Mouse (Mus musculus): ENCODE data around the gene Pdxk. TPM values are rescaled to one million over a fixed set of nuclear protein-coding genes. Genes with fewer than 3 reads are reported as not detected.
A peak's percentile ranks its signal among the peaks of the same experiment; 100 is the strongest.

The Pdxk gene
- polyA plus RNA-seq, 1 experiment from 2014 or later = 209 TPM

DNA sequence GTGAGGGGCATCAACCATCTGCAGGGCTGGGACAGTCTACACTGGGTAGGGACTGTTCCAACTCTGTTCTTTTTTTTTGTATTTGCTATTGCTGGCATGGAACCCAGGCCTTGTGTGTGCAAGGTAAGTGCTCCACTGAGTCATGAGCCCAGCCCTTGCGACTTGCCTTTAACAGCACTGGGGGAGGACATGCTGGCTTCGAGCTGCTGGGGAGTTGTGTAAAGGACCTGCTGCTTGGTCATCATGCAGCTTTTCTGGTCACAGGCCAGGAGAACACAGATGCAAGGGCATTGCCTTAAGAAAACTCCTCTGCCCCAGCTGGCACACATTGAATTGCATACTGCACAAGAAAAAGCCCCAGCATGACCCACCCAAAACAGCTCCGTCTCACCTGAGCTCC lies 22.5 kb downstream of the Pdxk start:
- Histone ChIP-seq H3K27ac (no peak overlapping the region), H3K79me2 (ENCODE audit: inconsistent target) (peaks cover 7% of the 10 kb centered on the region; the same call in 1 of the 2 replicates), H3K36me3 (ENCODE audit: inconsistent target) (peaks cover 80% of the 10 kb centered on the region), H3K4me3 (ENCODE audit: inconsistent target) (no peak overlapping the region)
- WGBS (ENCODE audit: missing documents) = 86% methylated on average over 2 of the region's 3 CpGs

DNA sequence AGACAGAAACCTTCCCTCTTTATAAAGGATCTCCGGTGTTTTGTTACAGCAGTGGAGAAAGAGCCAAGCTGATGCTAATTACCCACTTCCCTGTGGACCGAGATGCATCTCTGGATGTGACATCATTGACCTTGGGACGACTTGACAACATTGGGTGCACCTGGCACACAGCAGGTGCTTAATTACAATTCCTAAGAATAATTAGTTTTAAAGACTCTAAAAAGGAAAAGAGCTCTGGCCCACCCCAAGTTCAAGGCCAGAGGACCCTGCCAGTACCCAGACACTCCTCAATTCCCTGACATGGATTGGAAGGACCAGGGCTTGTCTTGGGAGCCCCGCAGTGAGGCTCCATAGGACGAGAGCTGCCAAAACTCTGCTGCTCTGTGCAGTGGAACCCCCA lies 23.2 kb downstream of the Pdxk start:
- 94% methylated on average over 5 of the region's 5 CpGs for WGBS (ENCODE audit: missing documents)

DNA sequence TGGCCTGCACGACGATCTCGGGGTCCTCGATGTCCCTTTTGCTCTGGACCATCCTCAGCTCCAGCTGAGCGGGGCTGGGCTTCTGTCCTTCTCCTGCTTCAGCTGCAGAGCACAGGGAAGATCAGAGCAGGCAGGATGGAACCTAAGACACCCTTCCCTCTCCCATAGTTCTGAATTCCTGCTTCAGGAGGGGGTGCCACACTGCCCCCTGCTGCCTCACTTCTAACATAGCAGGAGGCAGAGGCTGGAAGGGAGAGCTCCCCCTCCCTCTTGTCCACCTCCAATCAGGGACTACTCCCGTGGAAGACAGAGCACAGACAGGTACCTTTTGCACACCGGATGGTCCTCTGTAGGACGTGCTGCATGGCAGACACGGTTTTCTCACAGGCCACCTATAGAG lies 24.0 kb downstream of the Pdxk start:
- H3K4me3 ChIP-seq (ENCODE audit: inconsistent target) = no peak overlapping the region
- H3K36me3 ChIP-seq (ENCODE audit: inconsistent target) = peaks cover 66% of the 10 kb centered on the region
- H3K27ac ChIP-seq = no peak overlapping the region
- no peaks in the 10 kb centered on the region; the same call in 1 of the 2 replicates for H3K79me2 ChIP-seq (ENCODE audit: inconsistent target)
- 85% methylated on average over 9 of the region's 9 CpGs for WGBS (ENCODE audit: missing documents)

More for the DNA sequence above, 23.2 kb downstream of the Pdxk start:
- Histone ChIP-seq H3K36me3 (ENCODE audit: inconsistent target) (peaks cover 74% of the 10 kb centered on the region), H3K4me3 (ENCODE audit: inconsistent target) (no peak overlapping the region), H3K79me2 (ENCODE audit: inconsistent target) (peaks cover 6% of the 10 kb centered on the region; the same call in 1 of the 2 replicates), H3K27ac (no peak overlapping the region)

DNA sequence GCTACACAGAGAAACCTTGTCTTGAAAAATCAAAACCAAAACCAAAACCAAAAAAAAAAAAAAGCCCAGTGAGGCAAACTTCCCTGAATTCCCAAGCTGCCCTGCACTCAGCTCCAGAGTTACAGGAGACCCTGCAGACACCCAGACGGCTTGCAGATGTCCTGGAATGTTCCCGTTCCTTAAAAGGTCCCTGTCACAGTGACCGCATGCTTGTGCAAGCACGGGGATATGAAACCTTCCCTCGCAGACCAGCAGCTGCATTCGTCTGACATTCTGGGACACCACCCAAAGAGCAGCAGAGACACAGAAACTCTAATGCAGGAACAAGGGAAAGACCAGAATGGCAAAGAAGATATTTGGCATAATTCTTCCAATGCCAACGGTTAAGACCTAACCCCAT lies 24.8 kb downstream of the Pdxk start:
- WGBS (ENCODE audit: missing documents) = 45% methylated on average over 7 of the region's 7 CpGs
- no peak overlapping the region for H3K27ac ChIP-seq
- H3K79me2 ChIP-seq (ENCODE audit: inconsistent target) = no peaks in the 10 kb centered on the region; the same call in 1 of the 2 replicates
- H3K36me3 ChIP-seq (ENCODE audit: inconsistent target) = peaks cover 58% of the 10 kb centered on the region
- H3K4me3 ChIP-seq (ENCODE audit: inconsistent target) = no peak overlapping the region

DNA sequence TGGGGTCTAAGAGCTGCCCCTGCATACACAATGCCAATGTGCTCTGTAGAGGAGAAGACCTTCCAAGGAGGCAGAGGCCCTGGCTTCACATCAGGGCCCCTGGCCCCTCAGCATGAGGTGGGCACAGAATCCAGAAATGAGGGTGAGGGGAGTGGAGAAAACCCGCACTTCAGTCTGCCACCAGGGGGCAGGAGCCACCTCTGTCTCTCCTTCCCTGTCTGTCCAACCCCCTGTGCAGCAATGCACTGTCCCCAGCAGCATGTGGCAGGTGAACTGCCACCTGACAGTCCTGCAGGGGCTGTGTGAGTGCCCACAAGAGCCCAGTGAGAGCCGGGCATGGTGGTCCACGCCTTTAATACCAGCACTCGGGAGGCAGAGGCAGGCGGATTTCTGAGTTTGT lies 25.2 kb downstream of the Pdxk start:
- no peak overlapping the region for H3K4me3 ChIP-seq (ENCODE audit: inconsistent target)
- H3K36me3 ChIP-seq (ENCODE audit: inconsistent target) = peaks cover 53% of the 10 kb centered on the region
- H3K27ac ChIP-seq = no peak overlapping the region
- WGBS (ENCODE audit: missing documents) = 61% methylated on average over 4 of the region's 5 CpGs
- no peaks in the 10 kb centered on the region; the same call in 1 of the 2 replicates for H3K79me2 ChIP-seq (ENCODE audit: inconsistent target)

DNA sequence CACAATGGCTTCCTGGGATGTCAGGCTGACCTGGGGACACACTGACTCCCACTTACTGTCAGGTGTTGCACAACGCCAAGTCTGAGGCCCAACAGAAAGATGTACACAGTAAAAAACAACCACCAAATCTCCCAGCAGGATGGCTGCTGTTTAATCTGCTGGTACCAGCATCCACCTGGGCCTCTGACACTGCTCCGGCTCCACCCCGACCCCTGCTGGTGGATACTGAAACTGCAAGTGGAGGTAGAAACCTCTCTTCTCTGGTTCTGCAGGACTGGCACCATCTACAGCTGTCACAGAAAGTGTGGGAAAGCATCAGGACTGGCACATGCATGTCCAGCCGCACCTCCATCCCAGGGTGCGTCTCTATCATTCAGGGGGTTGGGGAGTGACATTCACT lies 26.7 kb downstream of the Pdxk start:
- H3K79me2 ChIP-seq (ENCODE audit: inconsistent target) = no peaks in the 10 kb centered on the region
- peaks cover 41% of the 10 kb centered on the region for H3K36me3 ChIP-seq (ENCODE audit: inconsistent target)
- H3K27ac ChIP-seq = no peak overlapping the region
- WGBS (ENCODE audit: missing documents) = 26% methylated on average over 5 of the region's 5 CpGs
- H3K4me3 ChIP-seq (ENCODE audit: inconsistent target) = no peak overlapping the region

DNA sequence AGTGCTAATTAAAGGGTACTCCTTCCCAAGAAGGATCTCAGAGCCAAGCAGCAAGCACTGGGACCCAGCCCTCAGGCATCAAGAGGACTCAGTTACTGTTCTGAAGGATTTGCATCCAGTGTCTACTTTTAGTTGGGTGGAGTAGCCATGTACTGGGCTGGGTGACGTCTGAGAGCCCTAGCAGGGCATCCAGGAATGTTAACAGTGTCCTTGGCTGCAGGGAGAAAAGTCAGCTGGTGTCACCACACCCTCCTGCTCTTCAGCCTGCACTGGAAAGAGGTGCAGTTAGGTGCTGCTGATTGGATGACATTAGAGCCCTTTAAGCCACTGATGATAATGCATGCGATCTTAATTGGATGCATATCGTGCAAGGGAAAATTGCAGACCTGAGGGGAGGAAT lies 31.9 kb downstream of the Pdxk start:
- H3K36me3 ChIP-seq (ENCODE audit: inconsistent target) = peaks cover 14% of the 10 kb centered on the region
- no peak overlapping the region for H3K4me3 ChIP-seq (ENCODE audit: inconsistent target)
- H3K27ac ChIP-seq = no peak overlapping the region
- 90% methylated on average over 3 of the region's 3 CpGs for WGBS (ENCODE audit: missing documents)
- no peaks in the 10 kb centered on the region for H3K79me2 ChIP-seq (ENCODE audit: inconsistent target)

DNA sequence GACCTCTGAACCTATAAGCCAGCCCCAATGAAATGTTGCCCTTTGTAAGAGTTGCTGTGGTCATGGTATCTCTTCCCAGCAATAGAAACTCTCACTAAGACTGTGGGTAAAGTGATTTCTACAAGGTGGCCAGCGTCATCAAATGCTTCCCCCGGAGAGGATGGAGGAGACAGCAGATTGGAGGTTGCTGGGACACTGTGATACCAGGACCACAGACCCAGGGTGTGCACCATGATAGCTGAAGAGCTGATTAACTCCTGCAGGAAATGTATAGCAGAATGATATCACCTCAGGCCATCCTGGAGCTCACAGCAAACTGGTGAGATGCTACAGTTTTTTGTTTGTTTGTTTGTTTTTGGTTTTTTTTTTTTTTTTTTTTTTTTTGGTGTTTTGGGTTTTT lies 35.0 kb downstream of the Pdxk start:
- Histone ChIP-seq H3K36me3 (ENCODE audit: inconsistent target) (peaks cover 19% of the 10 kb centered on the region), H3K79me2 (ENCODE audit: inconsistent target) (peaks cover 16% of the 10 kb centered on the region), H3K4me3 (ENCODE audit: inconsistent target) (no peak overlapping the region), H3K27ac (no peak overlapping the region)
- WGBS (ENCODE audit: missing documents) = 91% methylated on average over 2 of the region's 2 CpGs

DNA sequence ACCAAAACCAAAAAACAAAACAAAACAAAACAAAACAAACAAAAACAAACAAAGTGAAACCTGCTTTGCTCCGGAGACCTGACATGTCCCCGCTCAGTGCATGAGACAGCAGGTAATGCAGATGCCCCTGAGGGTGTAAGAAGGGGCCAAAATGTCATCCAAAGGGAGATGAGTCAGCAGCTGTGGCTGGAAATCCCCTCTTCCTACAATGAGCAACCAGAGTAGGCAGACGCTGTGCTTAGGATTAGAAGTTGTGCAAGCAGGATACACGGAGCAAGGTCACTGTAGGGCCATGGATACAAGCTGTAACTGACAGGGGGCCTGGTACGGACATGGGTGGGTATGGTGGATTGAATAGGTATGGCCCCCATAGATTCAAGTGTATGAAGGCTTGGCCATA lies 35.6 kb downstream of the Pdxk start:
- Histone ChIP-seq H3K4me3 (ENCODE audit: inconsistent target) (no peak overlapping the region), H3K36me3 (ENCODE audit: inconsistent target) (peaks cover 19% of the 10 kb centered on the region), H3K79me2 (ENCODE audit: inconsistent target) (peaks cover 16% of the 10 kb centered on the region), H3K27ac (no peak overlapping the region)
- WGBS (ENCODE audit: missing documents) = 64% methylated on average over 5 of the region's 5 CpGs

DNA sequence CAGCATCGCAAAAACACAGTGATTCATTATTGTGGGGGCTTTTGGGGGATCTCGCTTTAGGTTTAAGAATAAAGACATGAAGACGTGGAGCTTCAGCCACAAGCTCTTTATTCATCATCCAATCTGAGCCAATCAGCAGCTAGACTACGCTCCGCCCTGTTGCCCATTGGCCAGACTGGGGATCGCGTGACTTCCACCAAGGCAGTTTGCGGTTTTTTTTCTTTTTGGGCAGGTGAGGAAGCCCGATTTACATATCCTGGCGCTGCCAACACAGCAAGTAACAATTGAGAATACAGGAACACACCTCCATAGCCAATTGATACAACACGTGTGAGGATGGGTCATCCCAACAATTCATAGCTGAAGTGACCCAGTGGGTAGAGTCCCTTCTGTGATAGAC lies 36.7 kb downstream of the Pdxk start:
- no peak overlapping the region for H3K4me3 ChIP-seq (ENCODE audit: inconsistent target)
- H3K27ac ChIP-seq = no peak overlapping the region
- peaks cover 19% of the 10 kb centered on the region for H3K36me3 ChIP-seq (ENCODE audit: inconsistent target)
- H3K79me2 ChIP-seq (ENCODE audit: inconsistent target) = peaks cover 16% of the 10 kb centered on the region
- WGBS (ENCODE audit: missing documents) = 98% methylated on average over 11 of the region's 11 CpGs

DNA sequence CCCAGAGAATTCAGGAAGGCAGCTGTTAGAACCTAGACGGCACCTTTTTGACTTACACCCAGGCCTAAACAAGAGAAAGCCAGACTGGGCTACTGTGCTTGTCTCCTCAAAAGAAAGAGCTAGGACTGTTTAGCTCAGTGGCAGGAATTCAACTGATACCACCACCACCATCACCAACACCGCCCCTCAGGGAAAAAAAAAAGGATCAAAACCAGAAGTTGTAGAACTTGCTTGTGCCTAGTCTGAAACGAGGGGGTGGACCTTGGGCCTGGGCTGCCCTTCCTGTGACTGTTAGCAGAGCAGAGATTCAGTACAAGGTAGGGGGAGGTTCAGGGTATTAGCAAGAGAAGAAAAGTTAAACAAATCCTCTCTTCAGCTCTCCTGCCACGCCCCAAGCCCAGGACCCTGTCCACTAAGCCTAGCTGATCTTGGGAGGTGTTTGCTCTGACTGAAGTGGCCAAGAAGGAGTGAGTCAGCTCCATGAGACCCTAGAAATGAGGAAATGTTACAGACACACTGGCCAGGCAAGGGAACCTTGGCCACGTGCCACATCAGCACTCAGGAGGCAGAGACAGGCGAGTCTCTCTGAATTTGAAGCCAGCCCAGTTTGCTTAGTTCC lies 38.5 kb downstream of the Pdxk start:
- Histone ChIP-seq H3K4me3 (ENCODE audit: inconsistent target) (peak overlapping the region; percentile 81), H3K79me2 (ENCODE audit: inconsistent target) (peaks cover 16% of the 10 kb centered on the region), H3K27ac (peak overlapping the region; percentile 98), H3K36me3 (ENCODE audit: inconsistent target) (peaks cover 19% of the 10 kb centered on the region)
- WGBS (ENCODE audit: missing documents) = 33% methylated on average over 5 of the region's 6 CpGs

DNA sequence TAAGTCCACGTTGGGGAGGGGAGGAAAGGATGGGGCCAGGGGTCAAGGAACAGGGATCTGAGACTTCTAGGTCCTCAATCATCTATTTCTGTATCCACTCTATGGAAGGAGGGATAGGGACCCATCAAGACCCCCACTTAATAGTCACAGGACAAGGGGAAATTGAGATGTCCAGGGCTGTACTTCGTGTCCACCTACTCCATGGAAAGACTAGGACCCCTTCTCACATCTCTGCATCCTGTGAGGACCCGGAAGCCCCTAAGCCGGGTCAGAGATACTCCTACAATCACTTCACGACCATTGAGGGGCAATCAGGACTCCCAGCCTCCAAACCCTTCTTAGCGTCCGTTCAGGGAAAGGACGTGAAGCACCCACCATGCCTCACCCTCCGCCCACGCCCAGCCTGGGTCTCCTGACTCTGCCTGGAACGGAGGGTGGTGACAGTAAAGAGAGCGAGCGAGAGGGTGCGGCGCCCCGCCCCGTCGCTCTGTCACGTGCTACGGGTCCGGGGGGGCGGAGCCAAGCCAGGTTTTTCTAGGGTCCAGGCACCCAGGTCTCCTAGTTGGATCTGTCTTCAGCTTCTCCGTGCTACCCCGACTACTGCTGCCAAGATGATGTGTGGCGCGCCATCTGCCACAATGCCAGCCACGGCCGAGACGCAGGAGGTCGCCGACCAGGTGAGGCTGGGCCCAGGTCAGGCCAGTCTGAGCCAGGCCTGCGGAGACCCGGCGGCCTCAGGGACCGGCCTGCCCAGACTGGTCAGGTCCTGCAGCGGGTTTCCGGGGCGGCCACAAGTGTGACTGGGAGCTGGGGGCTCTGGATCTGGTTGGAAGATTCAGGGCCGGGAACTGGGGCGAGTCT lies 39.4 kb downstream of the Pdxk start, which contains the start of gene Cstb:
Gene Cstb (plus strand): TSS at position 489 of the 861 bp plus-strand sequence.
- H3K79me2 ChIP-seq (ENCODE audit: inconsistent target) = peaks cover 16% of the 10 kb centered on the region
- H3K4me3 ChIP-seq (ENCODE audit: inconsistent target) = peak within 1 kb of the TSS; percentile 81
- peaks cover 19% of the 10 kb centered on the region for H3K36me3 ChIP-seq (ENCODE audit: inconsistent target)
- 3% methylated on average over 40 of the region's 40 CpGs for WGBS (ENCODE audit: missing documents)
- peak within 1 kb of the TSS; percentile 98 for H3K27ac ChIP-seq

DNA sequence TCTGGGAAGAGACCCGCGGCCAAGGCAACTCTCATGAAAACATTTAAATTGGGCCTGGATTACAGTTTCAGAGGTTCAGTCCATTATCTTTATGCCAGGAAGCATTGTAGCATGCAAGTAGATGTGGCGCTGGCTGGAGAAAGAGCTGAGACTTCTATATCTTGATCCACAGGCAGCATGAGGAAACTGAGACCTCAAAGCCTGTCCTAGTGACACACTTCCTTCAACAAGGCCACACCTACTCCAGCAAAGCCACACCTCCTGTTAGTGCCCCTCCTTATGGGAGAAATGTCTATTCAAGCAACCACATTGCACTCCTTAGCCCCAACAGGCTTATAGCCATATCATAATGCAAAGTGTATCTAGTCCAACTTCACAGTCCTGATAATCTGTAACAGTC lies 42.2 kb downstream of the Pdxk start:
- Histone ChIP-seq H3K27ac (no peak overlapping the region), H3K36me3 (ENCODE audit: inconsistent target) (peaks cover 9% of the 10 kb centered on the region), H3K79me2 (ENCODE audit: inconsistent target) (peaks cover 16% of the 10 kb centered on the region), H3K4me3 (ENCODE audit: inconsistent target) (no peak overlapping the region)
- 86% methylated on average over 3 of the region's 3 CpGs for WGBS (ENCODE audit: missing documents)

DNA sequence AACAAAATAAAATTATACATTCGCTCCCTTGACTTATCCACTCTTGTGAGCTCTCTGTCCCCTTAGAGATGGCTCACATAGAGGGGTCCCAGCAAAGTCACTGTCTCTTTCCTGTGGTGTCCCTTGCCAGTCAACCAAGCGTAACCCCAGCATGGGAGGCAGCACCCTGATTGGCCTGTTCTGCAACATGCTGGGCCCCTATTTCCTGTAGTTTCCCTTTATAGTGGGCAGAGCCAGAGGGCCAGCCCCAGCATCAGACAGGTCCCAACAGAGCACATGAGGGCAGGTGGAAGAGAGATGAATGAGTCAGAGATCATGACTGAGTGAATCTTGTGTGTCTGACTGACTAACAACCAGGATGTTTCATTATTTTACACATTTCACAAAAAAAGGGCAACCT lies 43.8 kb downstream of the Pdxk start:
- Histone ChIP-seq H3K36me3 (ENCODE audit: inconsistent target) (no peaks in the 10 kb centered on the region), H3K79me2 (ENCODE audit: inconsistent target) (peaks cover 1% of the 10 kb centered on the region; the same call in 1 of the 2 replicates), H3K4me3 (ENCODE audit: inconsistent target) (no peak overlapping the region), H3K27ac (no peak overlapping the region)
- 91% methylated on average over 2 of the region's 2 CpGs for WGBS (ENCODE audit: missing documents)

DNA sequence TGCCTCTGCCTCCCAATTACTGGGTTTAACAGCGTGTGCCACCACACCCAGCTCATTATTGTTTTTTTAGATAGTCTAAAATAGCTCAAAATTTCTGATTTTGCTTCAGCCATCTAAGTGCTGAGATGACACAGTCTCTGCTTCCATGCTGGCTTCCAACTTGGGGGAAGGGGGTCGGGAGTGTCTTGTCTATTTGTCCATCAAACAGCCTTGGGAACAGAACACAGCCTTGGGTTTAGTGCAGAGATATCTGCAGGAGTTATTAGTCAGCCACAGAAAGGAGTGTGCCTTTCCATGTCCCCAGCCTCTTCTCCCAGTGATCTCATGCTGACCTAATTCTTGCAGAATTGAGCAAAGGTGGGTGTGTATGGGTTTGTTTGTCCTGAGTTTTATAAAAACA lies 46.0 kb downstream of the Pdxk start:
- no peaks in the 10 kb centered on the region for H3K36me3 ChIP-seq (ENCODE audit: inconsistent target)
- H3K4me3 ChIP-seq (ENCODE audit: inconsistent target) = no peak overlapping the region
- H3K27ac ChIP-seq = no peak overlapping the region
- no peaks in the 10 kb centered on the region for H3K79me2 ChIP-seq (ENCODE audit: inconsistent target)
- WGBS (ENCODE audit: missing documents) = 92% methylated on average over 2 of the region's 2 CpGs
